Mouse (Mus musculus): ENCODE data around the gene Necab2.

Gene Necab2

DNA sequence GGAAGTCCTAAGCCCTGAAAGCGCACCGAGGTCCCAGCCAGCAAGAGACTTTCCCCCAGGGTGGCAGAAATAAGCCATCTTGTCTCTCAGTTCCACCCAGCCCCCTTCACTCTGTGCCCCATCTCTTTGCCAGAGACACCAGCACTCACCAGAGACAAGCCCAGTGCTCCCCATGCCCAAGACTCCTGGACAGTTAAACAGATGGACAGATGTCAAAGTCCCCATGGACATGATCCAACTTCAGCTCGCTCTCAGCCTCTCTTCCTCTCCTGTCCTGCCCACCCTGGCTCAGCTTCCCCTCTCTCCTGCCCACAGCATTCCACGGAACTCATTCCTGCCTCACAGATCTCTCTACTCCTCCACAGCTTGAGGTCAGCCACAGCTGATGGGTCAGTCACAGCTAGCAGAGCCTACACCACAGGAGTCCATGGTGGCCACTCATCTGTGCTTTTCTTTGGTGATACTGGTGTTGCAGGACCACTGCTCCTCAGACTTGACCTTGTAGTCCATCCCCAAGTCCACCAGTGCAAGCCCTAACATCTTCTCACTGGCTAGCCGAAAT, 17.7 kb upstream of the Necab2 start:
- no peak for DNase-seq

DNA sequence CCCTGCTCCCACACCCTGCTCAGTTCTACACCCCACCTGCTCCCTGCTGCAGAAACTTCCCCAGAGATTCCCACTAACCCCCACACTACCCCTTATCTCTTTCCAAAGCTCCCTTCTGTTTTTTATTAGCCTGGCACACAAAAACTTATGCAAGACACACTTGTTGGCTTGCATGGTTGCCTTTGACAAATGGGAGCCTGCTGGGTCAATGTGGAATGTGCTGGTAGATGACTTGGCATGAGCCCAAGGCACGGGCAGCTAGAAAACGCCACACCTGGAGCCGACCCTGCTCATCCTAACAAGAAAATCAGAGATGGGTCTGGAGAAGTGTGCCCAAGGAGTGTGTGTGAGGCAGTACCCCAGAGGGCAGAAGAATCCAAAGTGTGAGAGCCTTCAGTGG, 17.0 kb upstream of the Necab2 start:
- DNase-seq: no peak

DNA sequence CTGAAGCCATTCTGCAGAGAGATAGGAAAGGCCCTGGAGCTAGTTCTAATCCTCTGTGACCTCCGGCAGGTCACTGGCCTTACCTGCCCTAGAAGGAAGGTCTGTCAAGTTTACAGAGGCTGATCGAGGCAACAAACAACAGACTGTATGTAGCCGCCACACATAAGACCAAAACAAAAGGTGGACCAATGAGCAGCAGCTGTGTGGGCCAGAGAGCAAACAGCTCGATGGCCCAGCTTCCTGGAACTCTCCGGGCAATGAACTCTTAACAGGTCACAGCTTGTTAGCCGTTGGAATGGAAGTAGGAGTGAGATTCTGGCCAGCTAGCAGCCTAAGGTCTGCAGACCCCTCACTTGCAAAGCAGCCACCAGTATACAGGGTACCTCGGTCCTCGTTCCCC, 16.3 kb upstream of the Necab2 start:
- DNase-seq: no peak

DNA sequence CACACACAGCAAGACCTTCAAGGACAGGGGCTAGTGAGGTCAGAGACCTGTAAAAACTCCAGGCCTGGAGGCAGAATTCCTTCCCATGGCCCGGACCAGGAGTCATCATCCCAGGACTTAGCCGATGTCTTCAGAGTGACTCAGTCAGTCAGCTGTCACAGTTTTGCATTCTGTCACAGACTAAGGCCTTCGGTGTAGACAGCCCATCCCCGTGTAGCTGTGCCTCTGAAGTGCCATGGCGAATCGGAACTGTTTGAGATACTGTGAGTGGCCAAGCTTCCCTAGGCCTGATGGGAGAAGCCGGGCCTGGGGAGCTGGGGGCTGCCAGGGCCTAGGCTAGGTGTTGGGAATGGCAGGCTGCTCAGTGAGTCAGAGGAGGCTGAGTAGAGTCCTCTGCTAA, 15.8 kb upstream of the Necab2 start:
- DNase-seq: no peak

DNA sequence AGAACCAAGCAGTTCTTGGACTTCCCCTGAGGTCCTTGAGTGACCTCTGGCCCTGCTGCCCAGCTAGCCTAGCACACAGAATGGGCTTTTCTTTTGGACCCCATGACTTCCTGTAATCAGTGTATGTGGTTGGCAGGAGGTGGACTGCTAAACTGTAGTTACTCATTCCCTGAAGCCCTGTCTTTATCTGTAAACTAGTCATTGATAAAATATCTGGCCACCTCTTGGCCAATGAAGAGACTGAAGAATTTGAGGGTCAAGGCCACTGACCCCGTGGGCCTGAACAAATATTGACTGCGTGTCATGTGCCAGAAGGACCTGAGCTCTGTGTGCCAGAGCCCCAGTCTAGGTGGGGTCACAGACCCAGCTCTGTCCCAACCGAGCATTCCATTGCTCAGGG, 14.1 kb upstream of the Necab2 start:
- no peak for DNase-seq

DNA sequence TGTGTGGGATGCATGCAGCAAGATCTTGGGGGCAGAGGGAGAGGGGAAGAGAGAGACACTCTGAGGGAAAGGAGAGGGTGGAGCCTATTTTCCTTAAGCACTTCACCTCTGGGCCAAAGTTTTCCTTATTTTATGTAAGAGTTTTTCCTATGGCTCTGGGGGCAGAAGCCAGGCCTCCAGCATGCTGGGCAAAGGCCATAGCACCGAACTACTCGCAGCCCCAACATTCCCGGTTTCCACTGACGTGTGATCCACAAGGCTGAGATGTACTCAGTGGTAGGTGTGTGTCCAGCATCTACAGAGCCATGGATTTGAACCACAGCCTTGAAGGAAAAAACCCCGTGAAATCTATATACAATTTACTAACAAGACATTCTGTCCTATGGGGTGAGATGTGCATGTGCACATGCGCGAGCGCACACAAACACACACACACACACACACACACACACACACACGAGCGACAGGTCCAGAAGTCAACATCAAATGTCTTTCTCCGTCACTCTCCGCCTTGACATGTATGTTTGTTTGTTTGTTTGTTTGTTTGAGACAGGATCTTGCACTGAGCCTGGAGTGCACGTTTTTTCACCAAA, 12.8 kb upstream of the Necab2 start, which contains the start of gene Osgin1:
TSS of gene Osgin1 (plus strand) at position 543 of the 593 bp plus-strand sequence.
- no peak for DNase-seq

DNA sequence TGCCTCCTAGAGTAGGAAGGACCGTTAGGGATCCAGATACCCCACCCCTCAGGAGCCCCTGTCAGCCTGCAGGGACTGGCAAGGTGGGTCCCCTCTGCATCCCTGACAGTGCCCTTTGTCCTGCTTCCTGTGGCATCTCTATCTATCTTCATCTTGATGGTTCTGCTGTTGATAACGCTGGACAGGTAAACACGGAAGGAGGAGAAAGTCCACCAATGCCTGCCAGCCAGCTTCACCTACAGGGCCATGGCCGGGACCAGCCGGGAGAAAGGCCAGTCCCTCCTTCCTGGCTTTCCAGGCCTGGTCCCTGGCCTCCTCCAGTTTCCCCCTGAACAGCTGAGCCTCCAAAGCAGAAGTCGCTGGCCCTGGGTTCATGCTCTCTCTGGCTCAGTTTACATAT, 11.9 kb upstream of the Necab2 start:
- no peak for DNase-seq

DNA sequence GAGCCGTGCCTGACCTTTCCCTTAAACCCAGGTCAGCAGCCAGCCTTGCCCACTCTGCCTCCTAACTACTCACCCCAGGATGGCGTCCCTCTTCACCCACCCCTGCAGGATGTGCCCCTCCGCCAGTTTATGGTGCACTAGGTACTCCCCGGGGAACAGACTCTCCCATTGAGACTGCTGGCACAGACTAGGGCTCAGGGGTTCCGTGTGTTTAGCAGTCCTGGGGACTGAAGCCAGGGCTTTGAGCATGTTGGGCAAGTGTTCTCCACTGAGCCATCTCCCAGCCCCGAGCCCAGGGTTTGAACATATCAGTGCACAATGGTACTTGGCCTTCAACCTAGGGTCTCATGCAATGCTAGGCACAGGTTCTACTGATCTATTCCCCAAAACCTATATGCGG, 11.0 kb upstream of the Necab2 start:
- no peak for DNase-seq

DNA sequence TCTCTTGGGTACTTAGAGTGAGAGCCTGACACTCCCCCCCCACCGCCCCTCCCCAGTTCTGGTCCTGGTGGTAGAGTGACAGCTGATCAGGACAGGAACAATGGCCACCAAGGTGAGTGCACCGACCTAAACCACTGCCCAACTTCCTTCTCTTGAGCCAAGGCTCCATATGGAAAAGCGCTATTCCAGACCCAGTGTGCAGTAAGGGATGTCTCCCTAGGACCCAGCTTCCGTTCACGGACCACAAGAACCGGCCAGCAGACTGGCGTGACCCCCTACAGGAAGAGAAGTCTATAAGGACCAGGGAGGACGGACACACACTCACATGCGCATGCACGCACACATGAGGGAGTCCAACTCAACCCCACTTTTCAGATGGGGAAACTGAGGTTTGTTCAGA, 10.2 kb upstream of the Necab2 start:
- no peak for DNase-seq

DNA sequence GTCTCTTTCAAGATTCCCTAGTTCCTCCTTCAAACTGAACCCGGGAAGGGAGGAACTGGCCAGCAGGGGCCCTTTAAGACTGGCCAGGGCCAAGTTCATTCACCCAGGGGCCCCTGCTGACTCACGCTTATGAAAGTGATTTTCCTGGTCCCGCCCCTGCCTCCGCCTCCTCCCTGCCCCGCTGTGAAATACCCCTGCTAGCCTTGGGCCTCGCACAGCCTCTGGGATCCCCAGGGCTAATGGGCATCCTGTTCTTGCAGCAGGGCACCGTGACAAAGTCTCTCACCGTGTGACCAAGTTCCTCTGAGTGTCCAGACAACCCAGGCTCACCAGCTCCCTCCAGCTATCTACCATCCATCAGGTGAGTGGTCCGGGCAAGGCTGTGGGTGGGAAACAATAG, 9.6 kb upstream of the Necab2 start:
- no peak for DNase-seq

DNA sequence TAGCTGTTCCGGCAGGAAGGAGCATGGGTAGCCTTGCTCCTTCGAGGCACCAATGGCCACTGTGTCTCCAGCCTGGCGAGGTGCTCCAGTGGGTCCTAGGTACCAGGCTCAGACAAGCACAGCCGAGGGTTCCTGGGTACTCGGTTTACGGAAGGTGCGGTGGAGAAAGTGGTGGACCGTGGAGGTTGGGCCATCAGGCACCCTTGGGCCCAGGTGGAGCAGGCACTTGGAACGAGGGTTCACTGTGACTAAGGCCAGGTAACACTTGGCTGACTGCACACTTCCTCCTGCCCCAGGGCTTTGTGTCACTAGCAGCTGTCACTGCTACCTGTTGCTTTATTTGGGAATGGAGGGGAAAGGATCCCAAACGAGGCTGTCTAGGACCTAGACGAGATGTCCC, 9.0 kb upstream of the Necab2 start:
- DNase-seq: no peak

DNA sequence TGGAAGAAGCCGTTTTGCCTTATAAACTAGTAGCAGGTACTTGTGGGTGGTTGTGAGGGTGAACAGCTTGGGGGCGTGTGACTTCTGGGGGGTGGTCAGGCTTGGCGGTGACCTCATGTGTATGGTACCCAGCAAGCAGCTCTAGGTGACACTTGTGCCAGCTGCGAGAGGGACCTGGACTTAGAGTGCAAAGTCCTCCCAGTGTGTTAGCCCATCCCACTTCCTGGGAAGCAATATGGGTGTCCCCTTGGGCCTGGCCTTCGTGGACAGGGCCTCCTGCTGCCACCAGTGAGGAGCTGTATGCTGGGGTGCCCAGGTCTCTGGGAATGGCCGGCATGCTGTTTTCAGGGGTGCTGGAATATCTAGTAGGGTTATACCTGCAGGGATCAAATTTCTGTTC, 7.6 kb upstream of the Necab2 start:
- DNase-seq: no peak

DNA sequence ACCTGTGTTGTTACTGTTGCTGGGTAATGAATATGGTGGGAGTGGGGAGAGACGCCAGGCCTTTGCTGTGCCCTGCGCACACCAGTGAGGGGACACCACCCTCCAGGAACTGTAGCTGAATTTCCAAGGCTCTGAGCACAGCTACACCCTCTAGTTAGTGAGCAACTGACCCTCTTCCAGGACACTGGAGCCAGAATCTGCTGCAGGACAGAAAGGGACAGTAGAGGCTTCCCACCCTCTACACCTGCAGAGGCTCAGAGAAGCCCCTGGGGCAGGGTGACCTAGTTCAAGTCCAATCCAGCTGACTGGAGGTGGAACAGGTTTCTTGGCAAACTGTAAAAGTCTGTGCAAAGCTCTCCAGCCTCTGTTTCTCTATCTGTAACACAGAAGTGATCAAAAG, 7.1 kb upstream of the Necab2 start:
- DNase-seq: no peak

DNA sequence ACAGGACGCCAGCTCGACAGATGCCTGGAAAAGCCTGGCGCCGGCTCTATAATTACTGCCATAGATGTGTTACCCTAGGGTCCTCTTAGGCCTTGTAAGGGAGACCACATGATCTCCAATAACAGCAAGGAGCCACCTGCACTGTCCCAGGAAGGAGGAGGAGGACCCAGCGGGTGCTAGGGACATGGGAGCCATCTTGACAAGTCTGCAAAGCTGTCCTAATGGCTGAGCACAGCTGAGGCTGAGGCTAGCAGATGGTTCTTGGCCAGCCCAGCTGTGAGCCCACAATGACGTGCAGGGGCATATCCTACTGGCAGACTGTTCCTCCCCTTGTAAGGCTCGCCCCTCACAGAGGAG, 6.6 kb upstream of the Necab2 start:
- no peak for DNase-seq

DNA sequence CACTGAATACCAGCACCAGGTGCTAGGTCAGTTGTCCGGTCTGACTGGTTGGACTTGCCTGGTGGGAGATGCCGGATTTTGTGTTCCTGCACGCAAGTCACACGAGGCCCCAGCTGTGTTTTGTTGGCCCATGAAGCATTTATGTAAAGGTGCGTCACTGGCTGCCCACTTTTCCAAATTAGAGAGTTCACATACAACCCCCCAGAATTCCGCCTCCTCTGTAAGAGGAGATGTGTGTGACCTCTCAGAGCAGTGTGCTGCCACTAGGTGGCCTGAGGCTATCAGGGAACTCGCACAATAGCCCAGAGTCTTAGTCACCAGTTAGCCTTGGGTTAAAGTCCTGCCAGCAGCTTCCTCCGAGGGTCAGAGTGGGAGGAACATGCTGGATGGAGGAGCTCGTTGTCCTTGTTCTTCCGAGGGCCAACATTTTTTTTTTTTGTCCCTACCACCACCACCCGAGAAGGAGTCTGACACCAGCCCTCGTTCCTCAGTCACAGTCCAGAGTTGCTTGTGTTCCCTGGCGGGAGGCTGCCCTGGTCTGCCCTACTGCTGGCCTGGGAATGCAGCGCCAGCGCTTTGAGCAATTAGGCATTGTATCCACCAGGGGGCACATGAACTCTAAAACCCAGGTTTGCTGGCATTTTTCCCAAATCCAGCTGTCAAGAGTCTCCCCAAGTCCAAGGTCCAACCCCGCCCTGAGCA, 6.1 kb upstream of the Necab2 start:
- DNase-seq: peak; percentile 40

DNA sequence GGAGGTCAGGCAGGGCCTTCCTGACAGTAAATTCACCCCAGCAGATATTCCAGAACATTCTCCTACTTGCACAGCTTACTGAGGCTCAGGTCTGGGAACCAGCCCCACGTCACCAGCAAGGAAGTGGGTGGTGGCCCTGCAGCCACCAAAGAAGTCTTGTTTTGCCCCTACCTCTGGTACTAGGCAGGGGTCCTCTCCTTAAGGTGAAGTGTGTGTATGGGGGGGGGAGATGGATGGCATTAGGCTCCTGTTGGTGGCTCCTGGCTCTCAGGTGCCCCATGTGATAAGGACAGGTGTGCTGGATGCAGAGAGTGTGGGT, 5.6 kb upstream of the Necab2 start:
- DNase-seq: no peak

DNA sequence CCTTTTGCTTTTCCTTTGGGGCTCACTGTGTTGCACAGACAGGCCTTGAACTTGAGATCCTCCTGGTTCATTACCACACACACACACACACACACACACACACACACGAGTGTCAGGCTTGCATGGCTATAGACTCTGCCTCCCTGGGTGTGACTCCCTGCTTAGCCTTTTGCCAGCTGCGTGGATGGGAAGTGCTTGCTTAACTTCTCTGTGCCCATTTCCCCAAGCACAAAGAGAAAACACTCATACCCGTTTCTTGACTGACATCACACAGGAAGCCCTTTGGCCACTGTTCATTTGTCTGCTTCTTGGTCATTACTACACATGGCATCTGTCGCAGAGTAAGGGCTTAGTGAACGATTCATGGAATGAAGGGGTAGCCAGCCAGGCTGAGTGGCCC, 4.5 kb upstream of the Necab2 start:
- DNase-seq: no peak

DNA sequence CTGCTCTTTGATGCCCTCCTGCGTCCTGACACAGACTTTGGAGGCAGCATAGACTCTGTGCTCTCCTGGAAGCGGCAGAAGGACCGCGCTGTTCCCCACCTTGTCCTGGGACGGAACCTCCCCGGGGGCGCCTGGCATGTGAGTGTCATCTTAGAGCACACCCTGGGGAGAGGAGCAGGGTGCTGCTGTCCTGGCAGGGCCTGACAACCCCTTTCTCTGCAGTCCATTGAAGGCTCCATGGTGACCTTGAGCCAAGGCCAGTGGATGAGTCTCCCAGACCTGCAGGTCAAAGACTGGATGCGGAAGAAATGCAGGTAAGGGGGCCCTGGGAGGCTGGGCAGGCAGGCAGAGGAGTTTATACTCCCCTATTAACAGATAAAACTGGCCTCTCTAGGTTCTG, 3.5 kb upstream of the Necab2 start:
- no peak for DNase-seq

DNA sequence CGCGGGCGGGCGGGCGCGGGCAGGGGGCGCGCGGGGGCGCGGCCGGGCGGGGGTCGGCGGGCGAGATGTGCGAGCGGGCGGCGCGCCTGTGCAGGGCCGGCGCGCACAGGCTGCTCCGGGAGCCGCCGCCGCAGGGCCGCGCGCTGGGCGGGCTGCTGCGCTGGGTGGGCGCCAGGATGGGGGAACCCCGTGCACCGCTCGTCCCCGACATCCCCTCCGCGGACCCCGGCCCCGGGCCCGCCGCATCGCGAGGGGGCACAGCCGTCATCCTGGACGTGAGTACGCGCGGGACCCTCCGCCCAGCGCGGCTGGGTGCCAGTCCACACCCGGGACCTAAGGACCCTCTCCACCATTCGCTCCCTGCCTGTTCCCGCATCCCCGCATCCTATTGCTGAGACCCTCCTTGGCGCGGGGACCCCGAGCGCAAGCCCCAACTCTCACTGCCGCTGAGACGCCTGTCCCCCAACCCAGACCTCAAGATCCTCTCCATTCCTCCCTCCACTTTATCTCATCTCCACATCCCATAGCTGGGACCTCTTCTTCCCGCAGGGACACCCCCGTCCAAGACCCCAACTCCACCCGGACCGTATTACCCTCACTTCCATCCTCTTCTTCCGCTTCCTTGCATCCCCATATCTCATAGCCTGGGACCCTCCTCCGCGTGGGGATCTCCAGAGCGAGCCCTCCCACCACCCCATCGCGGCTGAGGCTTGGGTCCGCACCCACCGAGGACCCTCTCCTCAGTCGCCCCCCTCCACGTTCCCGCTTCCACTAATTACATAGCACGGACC, 666 bp downstream of the Necab2 start:
- DNase-seq: no peak

DNA sequence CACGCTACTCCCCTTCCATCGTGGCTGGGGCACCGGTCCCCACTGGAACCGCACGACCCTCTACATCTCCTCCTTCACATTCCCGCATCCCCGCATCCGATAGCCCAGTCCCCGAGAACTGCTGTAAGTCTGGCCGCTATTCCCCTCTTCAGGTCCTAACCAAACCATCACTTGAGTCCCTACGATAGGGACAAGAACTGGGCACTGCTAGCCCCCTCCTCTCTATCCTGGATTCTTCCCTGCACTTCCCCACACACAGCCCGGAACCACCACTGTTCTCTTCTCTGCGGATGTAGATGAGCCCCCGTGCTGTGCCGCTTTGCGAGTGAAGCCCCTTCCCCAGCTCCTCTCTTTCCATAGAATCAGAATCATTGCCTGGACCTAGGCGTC, 1.3 kb downstream of the Necab2 start:
- DNase-seq: no peak

DNA sequence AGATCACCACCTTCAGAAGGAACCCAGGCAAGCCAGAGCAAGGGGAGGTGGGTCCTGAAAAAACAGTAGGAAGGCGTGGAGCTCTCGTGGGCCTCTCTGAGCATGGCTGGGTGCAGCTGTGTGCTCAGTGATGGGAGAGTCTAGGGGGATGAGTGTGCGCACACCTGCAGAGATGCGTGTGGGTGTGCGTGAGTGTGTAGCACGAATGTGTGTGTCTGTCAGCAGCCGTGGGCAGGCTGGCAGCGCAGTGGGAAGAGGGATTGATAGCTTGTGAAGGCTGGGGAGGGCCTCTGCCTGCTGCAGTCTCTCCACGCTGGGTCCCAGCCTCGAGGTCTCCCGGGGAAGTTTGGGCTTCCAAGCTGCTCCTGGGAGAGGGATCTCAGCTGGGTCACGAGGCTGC, 3.1 kb downstream of the Necab2 start:
- DNase-seq: no peak

DNA sequence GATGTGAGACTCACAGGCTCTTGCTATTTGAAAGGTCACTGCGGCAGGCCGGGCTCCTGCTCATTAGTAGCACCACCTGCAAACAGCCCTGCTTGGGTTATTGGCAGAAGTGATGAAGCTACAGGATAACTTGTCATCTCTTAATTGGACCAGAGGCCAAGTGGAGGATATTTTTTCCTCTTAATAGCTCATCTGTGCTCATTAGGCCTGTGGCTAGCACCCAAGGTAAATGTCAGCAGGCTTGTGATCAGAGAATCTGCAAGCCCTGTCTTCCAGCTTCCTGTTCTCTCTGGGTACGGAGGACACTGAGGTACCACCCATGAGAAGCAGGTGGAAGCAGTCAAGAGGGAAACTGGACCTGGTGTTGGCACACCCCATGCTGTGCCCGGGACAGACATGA, 4.6 kb downstream of the Necab2 start:
- DNase-seq: no peak

DNA sequence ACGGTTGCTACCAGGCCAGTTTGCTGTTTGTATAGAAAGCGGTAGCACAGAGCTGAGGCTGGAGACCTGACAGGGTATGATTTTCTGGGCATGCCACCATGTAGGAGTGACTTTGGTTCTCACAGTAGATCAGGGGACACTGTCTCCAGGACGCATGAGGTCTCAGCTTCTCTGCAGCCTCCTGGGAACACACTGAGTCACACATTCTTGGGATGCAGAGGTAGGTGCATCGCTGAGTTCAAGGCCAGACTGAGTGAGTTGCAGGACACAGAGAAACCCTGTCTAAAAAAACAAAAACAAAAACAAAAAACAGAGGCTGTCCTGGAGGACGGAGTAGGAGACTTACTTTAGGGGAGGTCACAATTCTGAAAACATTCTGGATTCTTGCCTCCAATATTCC, 6.4 kb downstream of the Necab2 start:
- no peak for DNase-seq

DNA sequence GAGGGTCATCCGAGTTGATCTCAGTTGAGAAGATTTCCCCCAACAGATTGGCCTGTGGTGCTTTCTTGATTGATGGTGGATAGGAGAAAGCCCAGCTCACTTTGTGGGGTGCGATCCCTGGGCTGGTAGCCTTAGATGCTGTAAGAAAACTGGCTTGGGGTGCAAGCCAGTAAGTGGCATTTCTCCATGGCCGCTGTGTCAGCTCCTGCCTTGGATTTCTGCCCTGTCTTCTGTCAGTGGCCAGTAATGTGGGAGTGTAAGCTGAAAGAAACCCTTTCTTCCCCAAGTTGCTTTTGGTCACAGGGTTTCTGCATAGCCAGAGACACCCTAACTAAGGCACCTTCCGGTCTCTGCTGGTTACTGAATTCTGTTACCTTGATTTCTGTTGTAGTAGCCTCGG, 9.5 kb downstream of the Necab2 start:
- no peak for DNase-seq
